ENCODE assay signal across 8 mouse cellular contexts in the genomic region with DNA sequence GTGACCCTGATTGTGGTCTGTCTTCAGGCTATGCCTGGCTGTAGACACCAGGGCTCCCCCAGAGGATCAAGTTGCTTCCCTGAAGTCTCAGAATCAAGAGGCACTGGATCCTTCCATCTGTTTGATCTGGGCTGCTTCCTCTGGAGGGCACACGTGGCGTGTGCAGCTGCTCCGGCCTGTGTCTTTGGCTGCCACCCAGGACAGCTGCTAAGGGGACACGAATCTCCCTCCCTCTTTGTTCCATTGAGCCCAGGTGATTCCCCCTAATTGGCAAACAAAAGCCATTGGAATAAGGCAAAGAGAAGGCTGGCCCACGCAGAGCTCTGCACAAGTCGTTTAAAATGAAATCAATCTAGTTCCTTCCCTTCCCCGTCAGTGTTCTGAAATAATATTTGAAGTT.
DNase-seq lines count a peak whose midpoint lies in the region; ATAC-seq and TF ChIP-seq lines count a peak whose summit lies in the region.

No protein-coding gene starts in this region.

- no peak overlapping the region; the same call in 1 of the 2 replicates for H3K27ac ChIP-seq in layer of hippocampus, adult 2 months

- H3K4me3 ChIP-seq in layer of hippocampus, adult 2 months, result no peak overlapping the region

- no peak for TF ChIP-seq CTCF in brain, embryonic 14.5 days (IDR thresholded peaks at IDR 0.05; ENCODE audit: borderline replicate concordance, extremely low read depth, insufficient read depth, insufficient read length)
- no peak for TF ChIP-seq CTCF in layer of hippocampus, adult 2 months (conservative IDR thresholded peaks at IDR 0.05)

- peak; percentile 30 for DNase-seq in layer of hippocampus, adult 9-11 months
- DNase-seq in layer of hippocampus, adult 8-10 months (ENCODE audit: low spot score in 2 of 2), result no peak
- peak; percentile 72 for DNase-seq in brain, embryonic 14.5 days (ENCODE audit: low read depth)
- peak; percentile 69 to 84 for DNase-seq in gastrocnemius, postnatal 4 days (ENCODE audit: low spot score in 2 of 2)
- peak; percentile 10 to 36 for DNase-seq in lung, postnatal 4 days
- no peak for DNase-seq in kidney, adult 11 months
- no peak for DNase-seq in layer of hippocampus, adult 2 months (ENCODE audit: low spot score in 2 of 2)

- ATAC-seq in CD4-positive, CD25-positive, alpha-beta regulatory T cell, adult 4 months, result no peak

- no peak for TF ChIP-seq POLR2A in brain, embryonic 14.5 days (IDR thresholded peaks at IDR 0.05; ENCODE audit: borderline replicate concordance, extremely low read depth, insufficient read depth, insufficient read length, poor library complexity, severe bottlenecking)

Comparison
In these comparisons a context has a peak if more than half of its experiments do, and no peak if none do; other contexts are left out.
1. DNase-seq: peak in layer of hippocampus, adult 9-11 months (single experiment), brain, embryonic 14.5 days (single experiment), gastrocnemius, postnatal 4 days (2 of 2) and lung, postnatal 4 days (2 of 2); none in layer of hippocampus, adult 8-10 months (0 of 2), kidney, adult 11 months (single experiment) and layer of hippocampus, adult 2 months (0 of 2).